Mouse (Mus musculus) retina, postnatal 7 days (tissue): Measurements from ENCODE around the gene Ythdc1.
"Not testable (repeated sequence)": the region's sequence is repeated elsewhere in the genome, so short reads cannot be mapped to it uniquely, and the experiment has no call there.

ENCODE experiments used
- DNase-seq: peaks from one replicate; pipeline ENCODE4 v3.0.0-alpha.2; 2012; ENCODE audit warnings: low read depth, low spot score

The Ythdc1 gene

GRCm38 (mm10) chr5:86803962-86804940, at the start of gene Ythdc1:
Gene Ythdc1 (plus strand): TSS chr5:86804221.
- peak; percentile 95 for DNase-seq

- DNase-seq: no peak
Observed at GRCm38 (mm10) chr5:86769015-86769658, 34.9 kb upstream of the Ythdc1 start.

GRCm38 (mm10) chr5:86771010-86771409, 33.0 kb upstream of the Ythdc1 start:
- no peak for DNase-seq

- no peak for DNase-seq
Observed at GRCm38 (mm10) chr5:86776941-86777340, 27.1 kb upstream of the Ythdc1 start.

- no peak for DNase-seq
Observed at GRCm38 (mm10) chr5:86778471-86778870, 25.6 kb upstream of the Ythdc1 start.

GRCm38 (mm10) chr5:86783059-86783458, 21.0 kb upstream of the Ythdc1 start:
- DNase-seq: no peak

GRCm38 (mm10) chr5:86784205-86784604, 19.8 kb upstream of the Ythdc1 start:
- no peak for DNase-seq

GRCm38 (mm10) chr5:86786798-86787197, 17.2 kb upstream of the Ythdc1 start:
- DNase-seq: no peak

GRCm38 (mm10) chr5:86789954-86790353, 14.1 kb upstream of the Ythdc1 start:
- DNase-seq: no peak

- DNase-seq: no peak
Observed at GRCm38 (mm10) chr5:86792249-86792648, 11.8 kb upstream of the Ythdc1 start.

- DNase-seq: no peak
Observed at GRCm38 (mm10) chr5:86792807-86793206, 11.2 kb upstream of the Ythdc1 start.

GRCm38 (mm10) chr5:86816795-86817194, 12.8 kb downstream of the Ythdc1 start:
- no peak for DNase-seq

GRCm38 (mm10) chr5:86836378-86836777, 32.4 kb downstream of the Ythdc1 start:
- DNase-seq: not testable (repeated sequence)

GRCm38 (mm10) chr5:86838110-86838509, 34.1 kb downstream of the Ythdc1 start:
- no peak for DNase-seq

- DNase-seq: no peak
Observed at GRCm38 (mm10) chr5:86839472-86839871, 35.5 kb downstream of the Ythdc1 start.

GRCm38 (mm10) chr5:86840207-86840606, 36.2 kb downstream of the Ythdc1 start:
- DNase-seq: no peak

- DNase-seq: not testable (repeated sequence)
Observed at GRCm38 (mm10) chr5:86841261-86841660, 37.2 kb downstream of the Ythdc1 start.

- peak; percentile 11 for DNase-seq
Observed at GRCm38 (mm10) chr5:86850104-86850503, 46.1 kb downstream of the Ythdc1 start.

GRCm38 (mm10) chr5:86851658-86852057, 47.6 kb downstream of the Ythdc1 start:
- DNase-seq: no peak

GRCm38 (mm10) chr5:86856505-86856904, 52.5 kb downstream of the Ythdc1 start:
- DNase-seq: not testable (repeated sequence)

GRCm38 (mm10) chr5:86857682-86858081, 53.7 kb downstream of the Ythdc1 start:
- no peak for DNase-seq

- DNase-seq: no peak
Observed at GRCm38 (mm10) chr5:86858336-86858735, 54.3 kb downstream of the Ythdc1 start.

- no peak for DNase-seq
Observed at GRCm38 (mm10) chr5:86871877-86872276, 67.9 kb downstream of the Ythdc1 start.
